ENCODE assay signal across 9 mouse cellular contexts in genomic region chr5:123049271-123049670, GRCm38 (mm10). TPM values are rescaled to one million over a fixed set of nuclear protein-coding genes. Genes with fewer than 3 reads are reported as not detected.
DNase-seq lines count a peak whose midpoint lies in the region; ATAC-seq and TF ChIP-seq lines count a peak whose summit lies in the region.
"Had no signal": no experiment of that assay in that cellular context is flagged by ENCODE, and none has a peak within 500 bp of the region (broad histone marks: within the 10 kb centered on the region; RNA-seq: fewer than 3 reads in every experiment).

No protein-coding gene starts in this region.

- no peak for ATAC-seq in erythroblast, adult 5-6 weeks (replicated peaks; ENCODE audit: low FRiP score, poor library complexity, severe bottlenecking)
- ATAC-seq in forebrain, embryonic 16.5 days = no peak

- peaks cover 6% of the 10 kb centered on the region for H3K9me3 ChIP-seq in erythroblast, embryonic 14.5 days (ENCODE audit: control insufficient read depth, low read length)
- no peaks in the 10 kb centered on the region for H3K9me3 ChIP-seq in ES-E14 (ENCODE audit: control insufficient read depth, insufficient read depth, low read depth, low read length)
- 0 out of 2 replicates have a peak, but pooled peaks cover 2% of the 10 kb centered on the region for H3K9me3 ChIP-seq in forebrain, embryonic 16.5 days (ENCODE audit: control insufficient read depth, low read length)
- peaks cover 7% of the 10 kb centered on the region for H3K9me3 ChIP-seq in megakaryocyte, embryonic 14.5 days

- in situ Hi-C loops in ES-E14 (cut with MboI; ENCODE audit: low sequenced_read_pairs in 2 of 2, unreplicated experiment in 2 of 2) = no loop called here

- no peaks in the 10 kb centered on the region for H3K36me3 ChIP-seq in erythroblast, embryonic 14.5 days (ENCODE audit: control insufficient read depth)
- no peaks in the 10 kb centered on the region for H3K36me3 ChIP-seq in ES-E14 (ENCODE audit: control insufficient read depth, insufficient read depth, low read length, poor library complexity, severe bottlenecking)
- no peaks in the 10 kb centered on the region for H3K36me3 ChIP-seq in forebrain, embryonic 16.5 days (ENCODE audit: control insufficient read depth, insufficient read depth)
- no peaks in the 10 kb centered on the region for H3K36me3 ChIP-seq in megakaryocyte, embryonic 14.5 days (replicated peaks; ENCODE audit: low read length)

- 0 out of 2 replicates have a peak, but pooled peaks cover 4% of the 10 kb centered on the region for H3K27me3 ChIP-seq in erythroblast, embryonic 14.5 days (ENCODE audit: control insufficient read depth)
- H3K27me3 ChIP-seq in forebrain, embryonic 16.5 days (replicated peaks; ENCODE audit: control insufficient read depth, insufficient read depth, low read length) = no peaks in the 10 kb centered on the region
- H3K27me3 ChIP-seq in megakaryocyte, embryonic 14.5 days (replicated peaks) = no peaks in the 10 kb centered on the region

- peaks cover 8% of the 10 kb centered on the region for H3K4me1 ChIP-seq in erythroblast, embryonic 14.5 days (ENCODE audit: control insufficient read depth)
- peaks cover 3 to 4% of the 10 kb centered on the region in 2 experiments; a peak in 1 of 4 replicates for H3K4me1 ChIP-seq in ES-E14 (ENCODE audit: control insufficient read depth in 2 of 2, insufficient read depth in 2 of 2, low read length in 2 of 2, poor library complexity in 1 of 2)
- H3K4me1 ChIP-seq in forebrain, embryonic 16.5 days (replicated peaks; ENCODE audit: control insufficient read depth, insufficient read depth, low read length) = peaks cover 4% of the 10 kb centered on the region
- peaks cover 49% of the 10 kb centered on the region for H3K4me1 ChIP-seq in megakaryocyte, embryonic 14.5 days

- peak overlapping the region; percentile 59; the same call in 1 of the 2 replicates for H3K27ac ChIP-seq in ES-E14 (ENCODE audit: insufficient read depth, low read depth, low read length, poor library complexity, severe bottlenecking)
- no peak overlapping the region for H3K27ac ChIP-seq in forebrain, embryonic 16.5 days (ENCODE audit: low read length)

- peak overlapping the region; percentile 42 for H3K4me3 ChIP-seq in erythroblast, embryonic 14.5 days (replicated peaks)
- H3K4me3 ChIP-seq in ES-E14 (ENCODE audit: insufficient read depth in 1 of 2, low read depth in 1 of 2, low read length in 2 of 2, poor library complexity in 1 of 2, severe bottlenecking in 1 of 2) = peak overlapping the region; percentile 30 to 54
- H3K4me3 ChIP-seq in forebrain, embryonic 16.5 days (replicated peaks; ENCODE audit: low read length) = 0 out of 2 replicates have a peak overlapping the region, but pooled peaks have one; percentile 4
- H3K4me3 ChIP-seq in megakaryocyte, embryonic 14.5 days (replicated peaks) = peak overlapping the region; percentile 86

- DNase-seq in ES-E14 (ENCODE audit: low read depth, low spot score) = peak; percentile 63
- peak; percentile 64 for DNase-seq in kidney, postnatal 14 days
- peak; percentile 70 for DNase-seq in thymus, postnatal 14 days
- no peak for DNase-seq in urinary bladder, postnatal 4 days (ENCODE audit: low spot score in 2 of 2)

- peak overlapping the region; percentile 67; the same call in 1 of the 2 replicates for H3K9ac ChIP-seq in ES-E14 (ENCODE audit: insufficient read depth, low read depth, low read length, poor library complexity, severe bottlenecking)
- H3K9ac ChIP-seq in forebrain, embryonic 16.5 days (replicated peaks; ENCODE audit: low read depth, low read length) = 0 out of 2 replicates have a peak overlapping the region, but pooled peaks have one; percentile 19

- 2% methylated on average over 12 of the region's 12 CpGs for WGBS in forebrain, embryonic 16.5 days

- H3K4me2 ChIP-seq in forebrain, embryonic 16.5 days (ENCODE audit: low read length) = peak overlapping the region; percentile 27

TF ChIP-seq in ES-E14, 5 proteins besides CTCF, POLR2A, EP300 and RAD21:
- no peak for TF ChIP-seq HCFC1 (IDR thresholded peaks at IDR 0.05; ENCODE audit: borderline replicate concordance, insufficient read depth, low read length)
- no peak for TF ChIP-seq CHD2 (IDR thresholded peaks at IDR 0.05; ENCODE audit: low read depth, low read length)
- no peak for TF ChIP-seq ZNF384 (IDR thresholded peaks at IDR 0.05; ENCODE audit: low read depth, low read length)
- TF ChIP-seq MAFK (IDR thresholded peaks at IDR 0.05; ENCODE audit: insufficient read depth, low read depth, low read length) = no peak
- no peak for TF ChIP-seq ZC3H11A (IDR thresholded peaks at IDR 0.05; ENCODE audit: borderline replicate concordance, low read depth, low read length)

RNA-seq across cellular contexts. Expression of gene Morn3, which starts 2.5 kb away (rescaled TPM):
- not detected in 2 replicates for polyA plus RNA-seq in erythroblast, embryonic 14.5 days (2012)
- total RNA-seq in erythroblast, adult 5-6 weeks (2015; ENCODE audit: low replicate concordance) = not detected in 2 replicates
- not detected in 2 replicates for total RNA-seq in erythroblast, adult 5-6 weeks (2017; ENCODE audit: low replicate concordance)
- 0.62 and 0.63 TPM in 2 replicates for total RNA-seq in ES-E14 (2012; rRNA removed)
- 1.7 TPM in 1 of 2 replicates, not detected in the other for polyA plus RNA-seq in forebrain, embryonic 16.5 days (2015; fragmentation: Nextera tagmentation; extraction: Ambion mirVana)
- not detected in 2 replicates for polyA plus RNA-seq in megakaryocyte, embryonic 14.5 days (2012; ENCODE audit: insufficient read depth, low replicate concordance)
- total RNA-seq: left cerebral cortex, postnatal 10 days had no signal

RNA-seq across cellular contexts. Expression of gene Tmem120b, which starts 18.9 kb away (rescaled TPM):
- polyA plus RNA-seq in erythroblast, embryonic 14.5 days (2012) = 9.4 and 10.1 TPM in 2 replicates
- 14.4 and 28.6 TPM in 2 replicates for total RNA-seq in erythroblast, adult 5-6 weeks (2015; ENCODE audit: low replicate concordance)
- 25.6 and 61.1 TPM in 2 replicates for total RNA-seq in erythroblast, adult 5-6 weeks (2017; ENCODE audit: low replicate concordance)
- 21.9 and 29.4 TPM in 2 replicates for total RNA-seq in ES-E14 (2012; rRNA removed)
- polyA plus RNA-seq in forebrain, embryonic 16.5 days (2015; fragmentation: Nextera tagmentation; extraction: Ambion mirVana) = 18.6 and 19.3 TPM in 2 replicates
- 5.3 and 6.9 TPM in 2 replicates for polyA plus RNA-seq in megakaryocyte, embryonic 14.5 days (2012; ENCODE audit: insufficient read depth, low replicate concordance)

RNA-seq across cellular contexts. Expression of gene Orai1, which starts 34.4 kb away (rescaled TPM):
- 0.88 and 1.4 TPM in 2 replicates for polyA plus RNA-seq in erythroblast, embryonic 14.5 days (2012)
- total RNA-seq in erythroblast, adult 5-6 weeks (2015; ENCODE audit: low replicate concordance) = 23.6 and 25.1 TPM in 2 replicates
- 0.84 and 7.8 TPM in 2 replicates for total RNA-seq in erythroblast, adult 5-6 weeks (2017; ENCODE audit: low replicate concordance)
- total RNA-seq in ES-E14 (2012; rRNA removed) = 20.0 and 33.4 TPM in 2 replicates
- polyA plus RNA-seq in forebrain, embryonic 16.5 days (2015; fragmentation: Nextera tagmentation; extraction: Ambion mirVana) = 13.0 and 13.8 TPM in 2 replicates
- polyA plus RNA-seq in megakaryocyte, embryonic 14.5 days (2012; ENCODE audit: insufficient read depth, low replicate concordance) = 111 and 131 TPM in 2 replicates

RNA-seq across cellular contexts. Expression of gene Kdm2b, which starts 59.6 kb away (rescaled TPM):
- 2.1 and 2.4 TPM in 2 replicates for polyA plus RNA-seq in erythroblast, embryonic 14.5 days (2012)
- total RNA-seq in erythroblast, adult 5-6 weeks (2015; ENCODE audit: low replicate concordance) = 7.5 and 9.4 TPM in 2 replicates
- 11.3 and 28.3 TPM in 2 replicates for total RNA-seq in erythroblast, adult 5-6 weeks (2017; ENCODE audit: low replicate concordance)
- 66.1 and 68.6 TPM in 2 replicates for total RNA-seq in ES-E14 (2012; rRNA removed)
- 157 and 166 TPM in 2 replicates for polyA plus RNA-seq in forebrain, embryonic 16.5 days (2015; fragmentation: Nextera tagmentation; extraction: Ambion mirVana)
- polyA plus RNA-seq in megakaryocyte, embryonic 14.5 days (2012; ENCODE audit: insufficient read depth, low replicate concordance) = 19.1 and 24.4 TPM in 2 replicates

Comparison
In these comparisons a context has a peak if more than half of its experiments do, and no peak if none do; other contexts are left out.
1. H3K4me3 ChIP-seq: peak in every context shown above with its lines; median percentile 86 in megakaryocyte, embryonic 14.5 days; 42 in erythroblast, embryonic 14.5 days; 42 in ES-E14; 4 in forebrain, embryonic 16.5 days.
2. DNase-seq: peak in ES-E14 (single experiment), kidney, postnatal 14 days (single experiment) and thymus, postnatal 14 days (single experiment); none in urinary bladder, postnatal 4 days (0 of 2).